Mouse (Mus musculus) ES-Bruce4 (cell line): ENCODE results near the gene Serbp1.

Source experiments
- CTCF ChIP-seq: IDR thresholded peaks from one replicate; pipeline ENCODE4 v1.8.1; 2011; ENCODE audit warnings: low read depth, low read length
- EP300 ChIP-seq: IDR thresholded peaks from 2 replicates; pipeline ENCODE4 v1.6.1; 2011; ENCODE audit warnings: low read depth, low read length; ENCODE audit not compliant: insufficient read depth
- POLR2A ChIP-seq: IDR thresholded peaks from one replicate; pipeline ENCODE4 v1.8.1; 2011; ENCODE audit warnings: low read length; ENCODE audit not compliant: insufficient read depth

GRCm38 (mm10) chr6:67194606-67195005 lies 43.4 kb upstream of the Serbp1 start:
- TF ChIP-seq CTCF, result no peak
- TF ChIP-seq POLR2A, result no peak
- no peak for TF ChIP-seq EP300
